Mouse (Mus musculus): ENCODE results near the gene Gm45062.

Gene Gm45062

DNA sequence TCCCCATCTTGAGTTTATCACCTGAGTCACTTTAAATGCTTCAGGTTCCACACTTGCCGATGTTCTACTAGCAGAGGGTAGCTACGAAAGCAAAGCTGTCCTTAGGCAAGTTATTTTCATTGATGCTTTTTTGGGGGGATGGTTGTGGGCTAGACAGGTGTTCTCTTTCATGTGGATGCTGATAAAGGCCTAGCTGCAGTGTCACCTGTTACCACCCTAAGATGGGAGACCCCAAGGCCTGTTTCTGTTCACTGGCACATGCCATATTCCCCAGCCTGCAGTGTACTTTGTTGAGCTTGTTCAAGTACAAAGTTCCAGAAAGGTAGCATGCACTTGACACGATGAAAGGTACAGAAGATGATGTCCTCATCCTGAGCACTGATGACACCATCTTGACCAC lies 178.7 kb downstream of the Gm45062 start:
- in situ Hi-C loops (cut with MboI; ENCODE audit: low pct_unique_long_range_greater_than_20kb in 1 of 2, low sequenced_read_pairs in 2 of 2, unreplicated experiment in 1 of 2) = no loop called here

DNA sequence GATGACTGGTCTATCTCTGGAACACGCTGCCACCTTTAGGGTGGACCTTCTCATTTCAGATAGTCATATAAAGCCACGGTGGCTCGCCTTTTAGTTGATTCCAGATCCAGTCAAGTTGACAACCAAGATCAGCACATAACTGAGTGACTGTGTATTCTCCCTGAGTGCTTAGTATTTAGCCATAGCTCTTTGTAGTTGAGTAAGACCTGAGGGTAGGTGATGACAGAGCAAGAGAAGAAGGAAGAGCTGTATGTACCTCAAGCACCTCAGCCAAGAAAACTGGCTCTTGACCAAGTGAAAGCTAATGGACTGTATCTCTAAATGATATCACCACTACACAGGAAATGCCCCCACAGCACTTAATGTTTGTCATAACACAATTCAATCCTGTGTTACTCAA lies 182.6 kb downstream of the Gm45062 start:
- in situ Hi-C loops (cut with MboI; ENCODE audit: low pct_unique_long_range_greater_than_20kb in 1 of 2, low sequenced_read_pairs in 2 of 2, unreplicated experiment in 1 of 2) = no loop called here

DNA sequence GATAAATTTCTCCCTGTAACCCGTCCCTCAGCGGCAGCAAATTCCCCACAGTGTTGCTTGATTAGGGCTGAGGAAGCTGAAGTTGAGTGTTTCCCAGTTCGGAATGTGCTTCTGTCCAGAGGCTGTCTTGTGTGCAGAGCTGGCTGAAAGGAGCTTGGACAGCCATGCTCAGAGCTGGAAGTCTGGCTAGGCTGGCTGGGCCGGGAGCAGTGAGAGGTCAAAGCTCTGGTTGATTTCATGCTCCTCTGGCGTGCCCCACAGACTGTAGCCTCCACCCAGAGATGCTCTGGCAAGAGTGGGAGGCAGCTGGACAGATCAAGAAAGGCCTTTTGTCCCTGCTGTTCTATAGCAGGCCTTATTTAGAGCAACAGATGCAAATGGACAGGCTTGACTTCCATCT lies 187.5 kb downstream of the Gm45062 start:
- in situ Hi-C loops (cut with MboI; ENCODE audit: low pct_unique_long_range_greater_than_20kb in 1 of 2, low sequenced_read_pairs in 2 of 2, unreplicated experiment in 1 of 2) = no loop called here

DNA sequence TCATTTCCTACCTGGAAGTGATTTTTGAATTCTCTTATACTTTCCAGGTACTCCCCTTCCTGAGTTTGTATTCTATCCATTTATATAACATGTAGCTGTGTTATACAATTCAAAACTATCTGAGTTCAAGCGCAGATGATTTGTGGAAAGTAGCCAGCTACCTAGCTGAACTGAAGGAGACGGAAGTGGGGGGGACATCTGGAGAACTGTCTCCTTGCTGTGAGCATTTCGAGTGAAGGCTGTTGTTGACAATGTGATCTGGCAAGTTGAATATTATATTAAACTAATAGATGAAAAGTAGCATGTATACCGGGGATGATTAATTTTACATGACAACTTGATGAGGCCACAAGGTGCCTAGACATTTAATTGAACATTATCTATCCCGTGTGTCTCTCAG lies 196.3 kb downstream of the Gm45062 start:
- in situ Hi-C loops (cut with MboI; ENCODE audit: low pct_unique_long_range_greater_than_20kb in 1 of 2, low sequenced_read_pairs in 2 of 2, unreplicated experiment in 1 of 2) = no loop called here

DNA sequence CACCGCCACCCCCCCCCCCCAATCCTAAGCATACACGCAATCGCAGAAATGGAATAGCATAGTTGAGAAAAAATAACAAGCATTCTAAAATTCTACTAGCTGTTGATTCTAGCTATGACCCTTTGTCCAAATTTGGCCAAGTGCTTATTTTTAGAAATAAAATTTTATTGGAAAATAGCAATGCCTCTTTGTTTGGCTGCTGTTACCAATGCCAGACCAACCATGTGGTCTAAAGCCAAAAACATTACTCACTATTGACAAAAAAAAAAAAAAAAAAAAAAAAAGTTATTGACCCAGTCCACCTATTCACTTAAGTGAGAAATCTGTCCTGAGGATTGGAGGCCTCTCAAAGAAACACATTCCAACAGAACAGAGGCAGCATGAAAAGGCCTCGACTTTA lies 199.3 kb downstream of the Gm45062 start:
- in situ Hi-C loops (cut with MboI; ENCODE audit: low pct_unique_long_range_greater_than_20kb in 1 of 2, low sequenced_read_pairs in 2 of 2, unreplicated experiment in 1 of 2) = no loop called here

DNA sequence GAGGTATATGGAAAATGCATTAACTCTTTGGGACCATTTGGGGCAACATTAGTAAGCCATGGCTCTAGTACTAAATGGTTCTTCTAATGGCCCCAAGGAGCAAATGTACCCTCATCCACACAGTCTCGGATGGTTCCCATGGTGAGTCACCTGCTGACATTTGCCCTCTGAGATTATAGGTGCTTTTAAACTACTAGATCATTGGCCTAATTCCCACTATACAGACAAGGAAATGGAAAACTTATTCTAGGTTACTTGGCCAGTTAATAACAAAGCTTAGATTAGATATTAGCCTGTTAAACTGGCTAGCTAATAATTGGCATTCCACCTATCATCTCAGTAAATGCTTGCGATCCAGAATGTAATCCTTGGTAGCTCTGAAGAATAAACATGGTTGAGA lies 203.2 kb downstream of the Gm45062 start:
- in situ Hi-C loops (cut with MboI; ENCODE audit: low pct_unique_long_range_greater_than_20kb in 1 of 2, low sequenced_read_pairs in 2 of 2, unreplicated experiment in 1 of 2) = no loop called here

DNA sequence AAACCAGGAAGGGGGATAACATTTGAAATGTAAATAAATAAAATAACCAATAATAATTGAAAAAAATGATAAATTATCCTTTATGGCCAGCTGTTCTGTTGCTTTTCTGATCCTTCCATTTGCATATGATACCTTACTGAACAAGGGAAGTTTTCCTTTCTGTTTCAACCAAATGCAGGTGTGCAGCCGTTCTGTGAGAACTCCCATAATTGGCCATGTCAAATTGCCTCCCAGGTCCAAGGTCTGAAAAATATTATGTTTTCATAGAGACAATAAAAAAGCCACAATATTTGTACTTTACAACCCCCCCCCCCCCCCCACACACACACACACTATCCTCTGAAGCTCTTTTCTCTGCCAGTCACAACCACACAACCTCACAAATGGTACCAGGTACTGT lies 206.1 kb downstream of the Gm45062 start:
- in situ Hi-C loops (cut with MboI; ENCODE audit: low pct_unique_long_range_greater_than_20kb in 1 of 2, low sequenced_read_pairs in 2 of 2, unreplicated experiment in 1 of 2) = no loop called here

DNA sequence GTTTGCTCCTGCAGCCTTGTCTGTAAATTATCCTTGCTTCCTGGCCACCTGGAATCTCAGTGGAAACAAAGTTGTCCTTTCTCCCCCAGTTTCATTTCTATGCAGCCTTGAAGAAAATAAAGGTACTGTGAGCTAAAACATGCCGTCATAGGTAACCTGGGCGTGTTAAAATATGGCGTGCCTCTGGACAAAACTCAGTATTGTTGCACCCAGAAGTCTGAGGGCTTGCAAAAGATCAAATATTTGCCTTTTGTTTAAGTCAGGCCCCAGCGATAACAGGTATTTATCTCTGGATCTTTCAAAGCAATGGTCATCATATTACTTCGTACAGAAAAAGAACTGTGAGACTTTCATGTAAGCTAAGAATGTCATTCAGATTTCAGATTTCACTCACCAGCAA lies 206.7 kb downstream of the Gm45062 start:
- in situ Hi-C loops (cut with MboI; ENCODE audit: low pct_unique_long_range_greater_than_20kb in 1 of 2, low sequenced_read_pairs in 2 of 2, unreplicated experiment in 1 of 2) = no loop called here

DNA sequence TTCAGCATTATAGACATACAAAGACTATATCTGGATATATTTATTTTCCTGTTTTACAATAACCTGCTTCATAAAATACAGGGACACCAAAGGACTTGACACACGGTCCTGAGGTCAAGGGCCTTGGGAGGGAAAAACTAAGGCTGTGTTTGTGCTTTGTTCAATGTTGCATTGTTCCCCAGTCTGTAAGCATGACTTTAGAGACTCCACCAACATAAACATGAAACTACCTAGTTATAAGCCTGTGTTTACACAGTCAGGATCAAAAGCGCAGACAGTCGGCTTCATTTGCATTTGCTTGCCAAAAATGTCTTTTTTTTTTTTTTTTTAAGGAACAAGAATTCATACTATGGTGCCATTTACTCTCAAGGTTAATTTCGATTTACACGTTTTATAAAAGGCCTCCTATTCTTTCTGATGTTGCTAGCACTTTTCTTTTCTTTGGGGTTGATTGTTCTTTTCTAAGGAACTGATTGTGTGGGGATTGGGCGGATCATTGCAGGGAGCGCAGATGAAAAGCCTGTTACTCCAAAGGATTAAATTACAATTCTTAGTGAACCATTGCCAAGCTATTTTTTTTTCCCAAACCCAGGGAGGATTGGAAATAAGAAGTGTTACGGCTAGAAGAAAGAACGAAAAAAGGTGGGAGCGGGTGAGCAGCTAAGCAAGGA lies 208.6 kb downstream of the Gm45062 start:
- in situ Hi-C loops (cut with MboI; ENCODE audit: low pct_unique_long_range_greater_than_20kb in 1 of 2, low sequenced_read_pairs in 2 of 2, unreplicated experiment in 1 of 2) = no loop called here

DNA sequence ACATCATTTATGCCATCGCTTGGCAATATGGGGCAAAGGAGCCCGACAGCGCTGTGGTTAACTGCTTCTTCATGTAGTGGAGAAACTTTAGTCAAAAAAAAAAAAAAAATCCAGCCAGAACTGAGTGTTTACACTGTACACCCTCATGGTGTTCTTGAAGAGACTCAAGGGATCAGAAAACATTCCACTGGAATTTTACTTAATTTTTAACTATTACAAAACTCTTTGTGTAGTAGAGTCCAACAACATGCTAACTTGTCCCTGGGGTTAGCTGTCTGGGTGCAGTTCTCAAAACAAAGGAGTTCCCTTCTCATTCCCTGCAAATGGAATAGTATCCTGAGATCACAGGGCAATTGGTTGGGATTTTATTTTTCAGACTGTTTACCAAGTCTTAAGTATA lies 210.7 kb downstream of the Gm45062 start:
- in situ Hi-C loops (cut with MboI; ENCODE audit: low pct_unique_long_range_greater_than_20kb in 1 of 2, low sequenced_read_pairs in 2 of 2, unreplicated experiment in 1 of 2) = no loop called here

DNA sequence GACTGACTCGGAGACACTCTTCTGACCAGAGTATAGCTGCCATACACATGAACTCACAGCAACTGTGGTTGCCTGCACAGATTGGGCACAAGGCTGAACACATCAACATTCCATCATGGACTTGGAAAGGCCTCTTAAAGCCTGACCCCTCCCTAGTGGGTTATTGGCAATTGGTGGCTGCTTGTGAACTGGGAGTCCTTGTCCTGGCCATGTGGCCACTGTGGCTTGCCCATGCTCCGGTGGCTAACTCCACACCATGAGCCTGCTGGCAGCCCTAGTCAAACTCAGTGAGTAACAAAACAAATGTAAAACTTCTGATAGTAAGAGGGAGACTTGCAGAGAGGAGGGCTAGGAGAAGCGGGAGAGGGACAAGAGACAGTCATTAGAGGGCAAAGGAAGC lies 212.9 kb downstream of the Gm45062 start:
- in situ Hi-C loops (cut with MboI; ENCODE audit: low pct_unique_long_range_greater_than_20kb in 1 of 2, low sequenced_read_pairs in 2 of 2, unreplicated experiment in 1 of 2) = no loop called here

DNA sequence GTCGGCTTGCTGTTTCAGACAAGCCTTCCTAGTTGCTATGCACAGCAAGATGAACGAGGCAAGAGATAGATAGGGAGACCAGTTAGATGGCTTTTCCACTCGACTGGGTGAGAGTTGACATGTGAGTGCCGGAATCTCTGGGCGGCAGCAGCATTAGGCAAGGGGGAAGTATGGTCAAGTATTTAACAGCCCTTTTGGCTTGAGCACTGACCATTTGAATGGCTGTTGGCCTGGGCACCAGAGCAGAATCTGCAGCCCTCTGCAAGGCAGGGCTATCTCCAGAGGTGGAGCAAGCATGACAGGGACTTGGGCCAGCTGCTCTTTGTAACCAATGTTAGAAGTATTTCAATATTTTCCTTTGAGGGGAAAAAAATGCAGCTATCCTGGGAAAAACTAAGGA lies 213.7 kb downstream of the Gm45062 start:
- in situ Hi-C loops (cut with MboI; ENCODE audit: low pct_unique_long_range_greater_than_20kb in 1 of 2, low sequenced_read_pairs in 2 of 2, unreplicated experiment in 1 of 2) = no loop called here

DNA sequence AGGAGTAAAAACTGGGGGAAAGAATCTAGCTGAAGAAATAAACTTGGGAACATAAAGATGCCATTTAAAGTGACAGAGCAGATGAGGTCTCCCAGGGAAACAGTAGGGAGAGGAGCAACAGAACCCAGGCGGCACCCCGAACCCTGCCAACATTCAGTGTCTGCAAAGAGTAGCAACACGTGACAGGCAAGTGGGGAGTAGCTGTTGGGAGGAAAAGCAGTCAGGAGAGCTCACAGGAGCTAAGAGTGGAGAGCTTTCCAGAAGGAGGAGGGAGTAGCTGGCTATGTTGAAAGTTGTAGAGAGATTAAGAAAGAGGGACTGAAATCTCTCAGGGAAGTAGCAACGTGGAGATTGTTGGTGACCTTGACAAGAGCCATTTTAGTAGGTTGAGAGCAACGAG lies 214.2 kb downstream of the Gm45062 start:
- in situ Hi-C loops (cut with MboI; ENCODE audit: low pct_unique_long_range_greater_than_20kb in 1 of 2, low sequenced_read_pairs in 2 of 2, unreplicated experiment in 1 of 2) = no loop called here

DNA sequence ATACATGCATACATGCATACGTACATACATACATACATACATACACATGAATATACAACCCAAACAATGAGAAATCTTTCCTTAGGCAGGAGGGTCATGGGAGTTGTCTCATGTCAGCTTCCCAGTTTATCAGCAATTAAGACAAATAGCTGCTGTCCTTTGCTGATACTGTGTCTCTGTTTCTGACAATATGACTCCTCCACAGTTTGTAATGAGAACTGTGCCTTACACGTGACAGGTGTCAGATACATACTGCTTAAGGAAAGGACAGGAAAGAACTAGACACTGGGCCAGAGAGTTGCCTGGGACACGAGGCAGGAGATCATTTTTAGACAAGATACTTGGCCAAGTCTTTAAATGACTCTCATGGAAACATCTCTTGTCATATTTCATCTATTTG lies 215.1 kb downstream of the Gm45062 start:
- in situ Hi-C loops (cut with MboI; ENCODE audit: low pct_unique_long_range_greater_than_20kb in 1 of 2, low sequenced_read_pairs in 2 of 2, unreplicated experiment in 1 of 2) = no loop called here

DNA sequence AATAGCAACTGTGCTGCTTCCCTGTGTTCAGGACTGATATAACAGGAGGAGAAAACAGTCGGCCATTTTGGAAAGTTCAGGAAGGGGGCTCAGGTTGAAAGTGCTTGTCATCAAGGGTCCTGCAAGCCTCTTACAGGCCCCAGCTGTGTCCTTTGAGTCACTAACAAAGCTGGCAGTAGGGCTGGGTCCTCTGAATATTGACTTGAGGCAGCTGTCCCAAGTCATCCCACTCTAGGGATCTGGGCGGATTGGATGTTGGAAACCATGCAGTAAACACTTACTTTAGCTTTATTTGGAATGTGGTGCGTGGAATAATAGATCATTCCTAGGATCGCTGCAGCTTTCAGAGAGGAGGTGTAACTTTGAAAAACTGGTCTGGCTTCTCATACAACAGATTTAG lies 215.6 kb downstream of the Gm45062 start:
- in situ Hi-C loops (cut with MboI; ENCODE audit: low pct_unique_long_range_greater_than_20kb in 1 of 2, low sequenced_read_pairs in 2 of 2, unreplicated experiment in 1 of 2) = no loop called here

DNA sequence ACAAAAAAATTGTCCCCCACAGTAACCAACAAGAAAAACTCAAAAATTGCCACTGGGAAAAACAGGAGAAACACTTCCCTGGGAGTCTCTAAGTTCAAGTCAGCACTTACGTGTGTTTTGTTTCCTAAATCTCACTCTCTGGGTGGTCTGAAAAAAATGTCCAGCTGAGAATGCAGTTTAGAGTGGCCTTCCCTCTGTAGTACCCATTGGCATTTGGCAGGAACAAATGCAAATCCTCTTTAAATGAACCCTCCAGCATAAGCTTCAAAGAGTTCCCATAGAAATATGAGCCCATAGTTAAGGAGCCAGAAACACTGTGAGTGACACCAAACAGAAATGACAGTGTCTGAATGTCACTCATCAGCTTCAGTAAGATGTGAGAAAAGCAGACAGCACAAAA lies 219.9 kb downstream of the Gm45062 start:
- in situ Hi-C loops (cut with MboI; ENCODE audit: low pct_unique_long_range_greater_than_20kb in 1 of 2, low sequenced_read_pairs in 2 of 2, unreplicated experiment in 1 of 2) = no loop called here

DNA sequence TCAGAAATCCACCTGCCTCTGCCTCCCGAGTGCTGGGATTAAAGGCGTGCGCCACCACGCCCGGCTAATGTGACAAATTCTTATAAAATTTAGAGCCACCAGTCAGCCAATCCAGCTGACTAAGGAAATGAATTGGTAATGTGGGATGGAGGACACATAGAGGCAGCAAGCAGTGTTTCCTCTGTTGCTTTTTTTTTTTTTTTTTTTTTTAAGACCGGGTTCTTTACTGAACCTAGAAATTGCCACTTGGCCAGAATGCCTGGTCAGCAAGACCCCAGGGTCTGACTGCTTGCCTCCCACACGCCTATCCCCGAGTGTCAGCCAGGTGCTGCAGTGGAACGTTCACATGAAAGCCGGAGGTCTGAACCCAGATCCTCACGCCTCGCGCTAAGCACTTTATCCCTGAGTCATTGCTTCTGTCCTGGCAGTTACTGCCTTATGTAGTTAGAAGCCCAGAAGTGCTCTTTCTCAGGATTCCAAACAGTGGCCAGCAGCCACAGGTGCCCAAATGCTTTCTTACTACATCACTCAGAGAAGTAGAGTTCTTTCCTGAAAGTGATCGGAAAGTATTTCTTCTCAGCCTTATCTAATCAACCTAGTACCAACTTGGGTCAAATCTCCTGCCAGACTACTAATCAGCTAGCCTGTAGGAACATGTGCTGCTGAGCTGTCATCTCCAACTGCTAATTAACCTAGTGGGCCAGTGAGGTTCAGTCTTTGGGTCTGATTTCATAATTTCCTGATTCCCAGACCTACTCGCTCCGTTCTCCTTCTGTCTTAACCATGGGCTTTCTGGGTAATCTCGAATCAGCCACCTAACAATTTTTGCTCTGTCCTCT lies 225.4 kb downstream of the Gm45062 start:
- in situ Hi-C loops (cut with MboI; ENCODE audit: low pct_unique_long_range_greater_than_20kb in 1 of 2, low sequenced_read_pairs in 2 of 2, unreplicated experiment in 1 of 2) = no loop called here

DNA sequence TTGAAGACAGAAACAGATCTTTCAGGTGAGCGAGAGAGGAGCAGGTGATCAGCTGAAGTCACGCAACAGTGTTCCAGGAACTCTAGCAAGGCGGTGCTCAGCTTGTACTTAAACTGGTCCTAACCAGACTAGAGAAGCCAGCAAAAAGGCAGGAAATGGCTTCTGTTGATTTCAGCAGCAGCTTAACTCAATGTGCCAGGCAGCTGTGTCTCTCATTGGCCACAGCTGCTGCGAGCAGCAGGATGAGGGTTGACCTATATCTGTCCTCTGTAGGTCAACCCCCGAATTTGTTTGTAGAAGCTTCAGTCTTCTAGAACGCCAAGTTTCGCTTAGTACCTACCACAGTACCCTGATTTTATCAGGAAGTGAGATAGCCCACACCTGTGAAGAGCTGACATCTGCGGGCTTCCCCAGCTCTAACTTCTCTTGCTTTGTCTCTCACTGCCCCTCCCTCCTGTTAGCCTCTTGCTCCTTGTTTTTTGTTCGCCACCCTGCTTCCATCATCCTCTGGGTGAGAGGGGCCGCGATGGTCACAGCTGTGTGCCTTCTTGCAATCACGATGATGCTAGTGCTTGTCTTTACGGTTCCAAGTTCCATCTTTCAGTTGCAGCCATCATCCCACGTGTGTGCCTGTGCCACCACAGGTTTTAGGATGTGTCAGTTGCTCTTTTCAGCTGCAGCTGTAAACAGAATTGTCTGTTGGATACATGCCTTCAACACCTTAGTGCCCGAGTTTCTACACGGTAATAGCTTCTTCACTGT lies 226.3 kb downstream of the Gm45062 start:
- in situ Hi-C loops (cut with MboI; ENCODE audit: low pct_unique_long_range_greater_than_20kb in 1 of 2, low sequenced_read_pairs in 2 of 2, unreplicated experiment in 1 of 2) = no loop called here

DNA sequence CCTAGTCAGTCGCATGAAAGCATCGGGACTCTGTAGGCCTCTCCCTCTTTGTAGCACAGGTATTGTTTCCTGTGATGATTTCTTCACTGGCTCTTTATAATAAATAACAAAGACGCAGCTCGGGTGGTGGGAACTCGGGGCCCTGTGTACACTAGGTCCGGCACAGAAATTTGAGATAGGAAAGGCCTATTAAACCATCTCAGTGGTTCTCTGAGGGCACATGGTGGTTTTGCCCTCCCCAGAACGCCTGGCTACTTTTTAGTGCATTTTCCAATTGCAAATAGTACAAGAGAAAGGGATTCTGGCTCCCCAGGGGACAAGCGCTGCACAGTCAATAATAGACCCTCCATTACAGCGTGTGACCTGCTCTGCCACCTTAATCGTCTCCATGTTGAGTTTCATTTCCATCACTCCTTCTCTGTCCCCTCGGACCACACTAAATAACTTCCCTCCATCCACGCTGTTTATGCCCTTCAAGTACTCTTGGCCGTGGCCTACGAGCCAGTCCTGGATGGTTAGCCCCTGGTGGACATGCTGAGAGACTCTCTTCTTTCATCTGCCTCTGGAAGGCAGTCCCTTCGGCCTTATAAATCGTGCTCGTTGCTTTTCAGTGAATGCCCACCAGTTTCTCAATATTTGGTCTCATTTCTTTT lies 227.3 kb downstream of the Gm45062 start:
- in situ Hi-C loops (cut with MboI; ENCODE audit: low pct_unique_long_range_greater_than_20kb in 1 of 2, low sequenced_read_pairs in 2 of 2, unreplicated experiment in 1 of 2) = no loop called here

Data from mouse embryonic stem cell (cell line).